Mouse (Mus musculus) mesoderm, embryonic 11.5 days (tissue): ENCODE results near the gene Rmnd5b.
"Not testable (repeated sequence)": the region's sequence is repeated elsewhere in the genome, so short reads cannot be mapped to it uniquely, and the experiment has no call there.

ENCODE experiments used
- DNase-seq: peaks from one replicate; pipeline ENCODE4 v3.0.0-alpha.2; 2012; ENCODE audit warnings: low read depth, low spot score

Gene Rmnd5b

DNA sequence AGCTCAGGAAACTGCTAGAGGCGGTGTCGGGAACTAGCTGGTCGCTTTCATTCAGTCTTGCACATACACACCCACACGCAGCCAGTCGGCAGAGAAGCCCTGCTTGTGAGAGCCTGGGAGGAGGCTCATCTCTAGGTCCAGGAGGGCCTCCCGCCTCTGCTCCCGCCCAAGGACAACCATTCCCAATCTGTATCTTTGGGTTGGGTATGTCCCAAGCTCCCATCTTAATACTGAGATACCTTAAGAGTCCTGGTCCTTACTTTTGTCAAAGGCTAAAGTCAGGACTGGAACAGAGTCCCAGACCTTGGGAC is 14.1 kb upstream of the Rmnd5b start:
- DNase-seq, result no peak

DNA sequence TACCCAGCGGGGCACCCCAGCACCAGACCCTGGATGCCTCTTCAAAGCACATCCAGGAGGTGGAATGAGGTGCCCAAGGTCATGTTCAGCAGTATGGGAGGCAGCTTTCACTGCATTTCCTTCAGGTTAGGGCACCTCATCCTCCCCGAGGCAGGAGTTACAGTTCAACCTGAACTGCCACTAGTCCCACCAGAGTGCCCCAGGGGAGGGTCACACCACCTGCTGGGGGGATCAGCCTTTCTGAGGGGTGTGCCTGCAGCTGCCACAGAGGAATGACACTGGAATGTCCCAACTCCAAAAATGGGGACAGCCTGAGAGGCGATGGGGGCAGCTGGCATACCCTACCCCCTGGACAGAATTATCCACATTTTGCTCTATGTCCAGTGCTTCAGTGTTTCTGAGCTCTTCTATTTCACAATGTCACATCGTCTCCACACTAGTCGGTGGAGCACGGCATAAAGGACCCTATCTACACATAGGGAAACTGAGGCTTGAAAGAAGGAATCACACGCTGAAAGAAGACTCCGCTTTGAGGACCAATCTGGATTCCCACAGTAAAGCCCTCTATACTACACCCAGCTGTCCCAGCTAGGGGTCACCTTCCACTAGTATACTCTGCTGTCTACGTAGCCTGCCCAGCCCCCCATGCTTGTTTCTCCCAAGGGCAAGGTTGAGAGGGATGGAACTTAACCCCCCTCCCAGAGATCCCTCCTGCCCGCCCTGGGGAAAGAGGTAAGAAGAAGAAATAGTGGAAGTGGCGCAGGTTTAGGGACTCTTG is 13.6 kb upstream of the Rmnd5b start:
- no peak for DNase-seq

DNA sequence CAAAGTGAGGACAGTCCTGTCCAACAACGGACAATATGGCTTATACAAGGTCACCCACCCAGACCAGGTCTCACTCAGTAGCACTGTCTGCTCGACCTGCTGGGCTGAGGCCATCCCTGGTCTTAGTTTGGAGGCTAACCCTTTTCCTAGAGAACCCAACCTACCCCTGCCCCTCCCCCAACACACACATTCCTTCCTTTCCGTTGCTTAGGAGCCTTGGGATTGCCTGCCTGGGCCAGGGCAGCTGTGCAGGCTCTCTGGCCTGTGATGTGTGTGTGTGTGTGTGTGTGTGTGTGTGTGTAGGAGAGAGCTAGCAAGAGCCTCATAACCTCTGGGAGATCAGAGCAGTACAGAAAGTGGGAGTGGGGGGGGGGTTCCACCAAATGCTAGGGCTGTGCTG is 12.9 kb upstream of the Rmnd5b start:
- peak; percentile 75 for DNase-seq

DNA sequence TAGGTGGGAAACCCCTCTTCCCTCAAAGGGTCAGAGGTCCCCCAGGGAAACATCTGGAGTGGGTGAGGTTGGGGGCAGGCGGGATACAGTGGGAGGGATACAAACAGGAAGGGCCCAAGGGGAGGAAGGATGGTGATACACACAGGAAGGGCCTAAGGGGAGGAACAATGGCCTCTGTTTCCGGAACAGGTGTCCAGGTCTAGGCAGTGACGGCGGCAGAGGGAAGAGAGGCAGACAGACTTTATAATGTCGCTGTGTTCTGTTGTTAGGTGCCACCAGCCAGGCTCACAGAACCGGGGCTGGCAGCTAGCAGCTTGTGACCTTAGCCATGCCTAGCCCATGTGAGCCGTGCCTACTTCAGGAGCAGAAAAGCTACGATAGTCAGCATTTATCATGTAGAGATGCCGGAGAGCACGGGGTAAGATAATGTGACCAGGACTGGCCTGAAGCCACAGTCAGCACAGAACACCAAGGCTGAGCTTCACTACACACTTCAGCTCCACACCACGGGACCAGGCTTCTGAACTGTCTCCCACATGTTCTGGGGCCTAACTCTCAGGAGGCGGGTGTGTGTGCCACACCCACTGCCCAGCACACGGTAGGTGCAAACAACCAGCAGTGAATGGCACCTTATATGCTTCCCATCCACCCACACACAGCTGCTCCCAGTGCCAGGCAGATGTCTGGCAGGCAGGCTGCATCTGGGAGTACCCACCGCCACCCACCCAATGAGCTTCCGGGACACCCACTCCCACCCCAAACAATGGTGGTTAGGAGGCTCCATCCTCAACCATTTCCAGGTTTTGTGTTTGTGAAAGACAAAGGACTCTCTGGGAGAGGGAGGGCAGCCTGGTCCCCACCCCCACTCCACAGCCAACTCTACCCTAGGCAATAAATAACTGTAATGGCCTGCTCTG is 11.3 kb upstream of the Rmnd5b start:
- DNase-seq, result no peak

DNA sequence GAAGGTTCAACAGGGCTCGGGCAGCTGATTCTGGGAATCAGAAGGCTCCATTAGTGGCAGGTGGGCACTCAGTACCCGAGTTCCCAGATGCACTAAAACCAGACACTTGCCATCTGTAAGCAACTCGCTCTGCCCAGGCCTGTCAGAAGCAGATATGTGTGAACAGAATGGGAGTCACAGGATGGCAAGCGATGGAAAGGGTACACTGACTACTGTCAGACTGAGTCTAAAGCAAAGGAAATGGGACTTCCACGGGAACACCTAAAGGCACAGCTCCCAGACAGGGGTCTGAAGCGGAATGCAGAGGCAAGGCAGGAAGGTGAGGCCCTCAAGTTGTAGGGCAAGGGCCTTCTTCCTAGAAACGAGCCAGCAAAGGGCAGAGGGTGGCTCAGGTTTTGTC is 10.5 kb upstream of the Rmnd5b start:
- DNase-seq, result no peak

DNA sequence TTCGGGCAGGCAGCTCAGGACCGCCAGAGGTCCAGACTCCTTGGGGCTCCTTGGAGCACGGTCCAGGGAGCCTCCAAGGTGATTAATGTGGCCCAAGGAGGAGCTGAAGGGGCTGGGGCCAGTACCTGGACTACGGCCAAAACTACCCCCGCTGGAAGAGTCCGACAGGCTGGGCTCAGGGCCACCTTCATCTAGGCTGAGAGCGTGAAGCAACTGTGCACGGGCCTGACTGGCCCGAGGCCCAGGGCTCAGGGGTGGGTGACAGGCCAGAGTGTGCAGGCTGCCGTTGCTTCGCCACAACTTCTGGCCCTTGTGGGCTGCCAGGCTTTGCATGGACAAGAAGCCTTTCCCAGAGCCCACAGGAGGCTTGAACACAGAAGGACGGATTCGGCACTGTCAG is 9.6 kb upstream of the Rmnd5b start:
- no peak for DNase-seq

DNA sequence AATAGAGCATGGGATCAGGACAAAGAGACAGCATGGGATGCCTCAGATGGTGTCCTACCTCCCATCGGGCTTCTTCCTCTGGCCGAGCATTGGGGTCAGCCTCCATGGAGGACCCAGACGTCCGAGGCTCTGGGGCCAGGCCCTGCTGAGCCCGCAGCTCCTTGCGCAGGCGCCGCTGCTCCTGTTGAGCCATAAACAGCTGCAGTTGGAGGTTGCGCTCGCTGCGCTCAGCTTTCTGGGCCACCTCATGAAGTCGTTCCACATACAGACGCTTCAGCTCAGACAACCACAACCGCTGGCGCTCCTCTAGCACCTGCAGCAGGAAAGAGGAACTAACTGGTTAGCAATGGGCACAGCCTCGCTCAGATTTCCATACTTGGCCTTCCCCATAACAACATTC is 8.5 kb upstream of the Rmnd5b start:
- DNase-seq, result no peak

DNA sequence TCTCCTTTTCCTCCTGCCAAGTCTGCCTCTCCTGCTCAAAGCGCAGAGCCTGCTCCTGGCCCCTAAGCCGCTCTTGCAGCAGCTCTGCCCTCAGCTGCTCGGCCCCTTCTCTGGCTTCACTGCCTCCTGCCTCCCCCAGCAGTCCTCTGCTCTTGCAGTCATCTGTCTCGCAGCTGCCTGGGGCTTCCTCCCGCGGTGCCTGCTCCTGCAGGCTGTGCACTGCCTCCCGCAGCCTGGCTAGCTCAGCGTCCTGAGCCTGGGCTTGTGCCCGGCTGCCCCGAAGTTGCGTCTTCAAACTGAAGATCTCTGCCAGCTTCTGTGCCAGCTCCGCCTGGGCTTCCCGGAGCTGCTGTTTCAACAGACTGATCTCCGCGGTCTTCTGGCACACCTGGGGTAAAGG is 8.1 kb upstream of the Rmnd5b start:
- no peak for DNase-seq

DNA sequence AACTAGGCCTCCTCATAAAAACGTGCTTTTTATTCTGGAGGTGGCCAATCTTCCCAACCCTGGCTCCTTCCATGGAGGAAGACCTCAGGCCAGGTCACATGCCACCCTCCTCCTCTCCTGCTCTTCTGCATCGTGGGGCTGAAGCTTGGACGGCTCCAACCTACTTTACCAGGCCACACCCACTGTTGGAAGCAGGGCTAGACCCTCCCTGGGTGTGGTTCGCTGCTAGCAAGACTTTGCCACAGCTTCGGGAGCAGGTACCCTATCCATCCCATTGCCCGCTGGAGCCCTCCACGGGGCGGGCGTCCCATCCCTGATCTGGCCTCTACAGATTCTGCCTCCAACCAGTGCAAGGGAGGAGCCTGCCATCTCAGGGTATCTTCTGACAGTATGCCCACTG is 7.5 kb upstream of the Rmnd5b start:
- no peak for DNase-seq

DNA sequence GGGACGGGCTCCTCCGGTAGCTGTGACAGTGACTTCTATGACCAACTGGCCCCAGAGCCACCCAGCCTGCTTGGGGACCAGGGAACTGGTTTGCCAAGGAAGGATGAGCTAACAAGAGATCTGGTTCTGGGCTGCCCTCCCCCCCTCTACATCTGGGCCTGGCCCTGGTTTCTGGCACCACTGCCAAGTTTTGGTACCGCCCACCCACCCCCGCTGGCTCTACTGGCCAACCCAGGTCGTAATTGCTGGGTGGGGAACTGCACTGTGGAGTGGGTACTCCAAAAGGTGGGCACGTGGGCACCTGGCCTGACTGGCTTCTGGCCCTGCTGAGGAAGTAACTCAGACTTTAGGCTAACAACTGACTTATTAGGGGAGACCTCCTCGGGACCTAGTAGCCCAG is 5.1 kb upstream of the Rmnd5b start:
- DNase-seq, result no peak

DNA sequence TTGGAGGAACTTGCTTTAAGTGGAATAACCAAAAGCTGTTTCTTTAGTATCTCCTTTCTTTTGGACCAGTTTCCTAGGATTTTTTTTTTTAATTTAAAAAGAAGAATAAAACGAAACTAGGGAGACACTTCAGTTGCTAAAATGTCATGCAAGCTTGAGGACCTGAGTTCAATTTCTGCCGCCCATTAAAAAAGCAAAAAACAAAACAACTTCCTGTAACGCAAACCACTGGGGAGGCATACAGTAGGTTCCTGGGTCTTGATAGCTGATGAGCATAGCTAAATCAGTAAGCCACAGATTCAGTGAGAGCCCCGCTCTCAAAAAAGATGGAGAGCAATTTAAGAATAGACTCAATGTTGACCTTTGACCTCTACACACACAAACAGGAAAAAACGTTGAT is 2.8 kb upstream of the Rmnd5b start:
- DNase-seq, result no peak

DNA sequence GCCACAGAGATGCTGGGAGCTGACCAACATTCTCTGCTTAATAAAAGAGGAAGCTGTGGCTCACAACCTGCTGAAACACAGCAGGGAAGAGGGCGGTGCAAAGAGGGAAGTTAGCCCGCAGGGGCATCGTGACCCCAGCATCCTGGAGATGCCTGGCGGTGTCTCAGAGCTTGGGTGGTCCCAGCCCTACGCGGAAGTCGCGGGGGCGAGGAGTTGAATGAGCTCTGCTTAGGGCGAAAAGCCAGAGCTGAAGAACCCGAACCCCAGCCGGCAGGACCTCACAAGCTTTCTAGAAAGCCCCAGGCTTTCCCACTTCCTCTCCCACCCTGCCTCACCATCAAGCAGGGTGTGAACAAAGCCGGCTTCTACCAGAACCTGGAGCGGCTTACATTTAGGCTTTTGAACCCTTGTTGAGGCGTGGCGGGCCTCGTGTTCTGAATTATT is 2.3 kb upstream of the Rmnd5b start:
- peak; percentile 82 for DNase-seq

DNA sequence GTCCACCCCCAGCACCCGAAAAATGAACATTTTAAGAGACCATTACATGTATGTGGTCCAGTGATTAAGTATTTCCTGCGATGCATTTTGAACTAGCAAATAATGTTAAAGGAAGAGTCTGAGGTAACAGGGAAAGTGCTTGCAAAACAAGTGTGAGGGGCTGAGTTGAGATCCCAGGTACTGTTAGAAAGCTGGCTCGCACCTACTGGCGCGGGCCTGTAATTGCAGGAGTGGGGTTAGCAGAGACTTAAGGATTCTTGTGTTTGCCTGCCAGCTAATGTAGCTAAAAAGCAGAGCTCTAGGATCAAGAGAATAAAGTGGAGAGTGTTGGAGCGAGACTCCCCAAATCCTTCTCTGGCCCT is 608 bp upstream of the Rmnd5b start:
- peak; percentile 79 for DNase-seq

DNA sequence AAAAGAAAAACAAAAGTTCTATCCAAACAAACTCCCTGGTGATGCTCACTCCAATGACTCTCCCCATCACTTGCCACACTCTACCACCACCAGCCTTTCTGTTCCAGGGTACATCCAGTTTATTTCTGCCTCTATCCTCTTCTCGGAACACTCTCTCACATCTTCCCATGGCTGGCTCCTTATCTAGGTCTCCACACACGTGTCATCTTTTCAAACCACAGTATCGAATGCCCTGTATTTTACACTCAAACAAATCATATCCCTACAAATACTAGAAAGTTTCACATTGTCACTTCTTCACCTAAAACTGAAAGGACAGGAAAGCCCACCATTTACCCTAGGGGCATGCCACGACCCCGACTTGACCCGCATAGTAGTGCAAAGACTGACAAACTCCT is 570 bp downstream of the Rmnd5b start:
- DNase-seq, result no peak

DNA sequence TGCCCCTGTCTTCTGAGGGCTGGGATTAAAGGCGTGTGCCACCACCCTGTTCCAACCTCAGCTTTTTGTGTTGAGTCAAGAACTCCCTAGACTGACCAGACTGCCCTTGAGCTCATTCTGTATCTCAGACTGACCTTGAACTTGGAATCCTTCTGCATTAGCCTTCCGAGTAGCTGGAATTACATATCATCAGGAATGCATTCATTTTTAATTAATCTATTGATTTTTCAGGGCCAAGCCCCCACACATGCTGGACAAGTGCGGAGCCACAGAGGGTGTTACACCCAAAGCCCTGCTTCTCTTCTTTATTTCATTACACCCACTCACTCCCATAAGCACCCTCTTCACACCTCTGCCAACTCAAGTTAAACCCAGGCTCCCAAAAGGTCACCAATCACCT is 2.0 kb downstream of the Rmnd5b start:
- DNase-seq, result no peak

DNA sequence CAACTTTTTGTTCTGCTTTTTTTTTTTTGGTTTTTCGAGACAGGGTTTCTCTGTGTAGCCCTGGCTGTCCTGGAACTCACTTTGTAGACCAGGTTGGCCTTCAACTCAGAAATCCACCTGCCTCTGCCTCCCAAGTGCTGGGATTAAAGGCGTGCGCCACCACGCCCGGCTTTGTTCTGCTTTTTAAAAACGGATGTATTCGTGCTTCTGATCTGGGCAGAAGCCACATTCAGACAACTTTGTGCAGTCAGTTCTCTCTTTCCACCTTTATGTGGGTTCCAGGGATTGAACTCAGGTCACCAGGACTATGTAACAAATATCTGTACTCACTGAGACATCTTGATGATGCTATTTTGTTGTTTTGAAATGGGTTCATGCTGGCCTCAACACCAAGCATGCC is 2.5 kb downstream of the Rmnd5b start:
- DNase-seq, result not testable (repeated sequence)

DNA sequence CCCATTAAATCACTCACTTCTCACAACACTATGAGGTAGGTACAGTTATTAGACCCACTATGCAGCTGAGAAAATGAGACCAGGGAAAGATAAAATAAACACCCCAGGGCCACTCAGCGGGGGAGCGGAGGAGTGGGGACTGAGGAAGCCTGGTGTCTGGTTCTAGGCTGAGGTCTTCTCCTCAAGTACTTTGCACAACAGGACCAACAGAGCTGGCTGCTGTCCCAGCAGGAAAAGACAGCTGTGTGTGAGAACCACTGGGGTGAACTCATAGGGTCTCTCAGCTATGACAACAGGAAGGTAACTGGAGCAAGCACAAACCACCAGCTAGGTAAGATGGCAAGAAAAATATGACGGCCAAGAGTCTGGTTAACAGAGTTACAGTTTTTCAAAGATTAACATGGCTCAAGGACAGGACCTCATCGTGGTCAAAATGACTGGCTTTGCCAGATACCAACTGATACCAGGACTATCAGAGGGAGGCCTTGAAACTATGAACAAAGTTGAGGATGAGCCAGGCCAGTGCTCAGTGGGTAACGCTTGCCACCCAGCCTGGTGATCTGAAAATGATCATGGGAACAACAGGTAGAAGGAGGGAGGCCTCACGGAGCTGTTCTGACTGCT is 3.5 kb downstream of the Rmnd5b start:
- DNase-seq, result no peak

DNA sequence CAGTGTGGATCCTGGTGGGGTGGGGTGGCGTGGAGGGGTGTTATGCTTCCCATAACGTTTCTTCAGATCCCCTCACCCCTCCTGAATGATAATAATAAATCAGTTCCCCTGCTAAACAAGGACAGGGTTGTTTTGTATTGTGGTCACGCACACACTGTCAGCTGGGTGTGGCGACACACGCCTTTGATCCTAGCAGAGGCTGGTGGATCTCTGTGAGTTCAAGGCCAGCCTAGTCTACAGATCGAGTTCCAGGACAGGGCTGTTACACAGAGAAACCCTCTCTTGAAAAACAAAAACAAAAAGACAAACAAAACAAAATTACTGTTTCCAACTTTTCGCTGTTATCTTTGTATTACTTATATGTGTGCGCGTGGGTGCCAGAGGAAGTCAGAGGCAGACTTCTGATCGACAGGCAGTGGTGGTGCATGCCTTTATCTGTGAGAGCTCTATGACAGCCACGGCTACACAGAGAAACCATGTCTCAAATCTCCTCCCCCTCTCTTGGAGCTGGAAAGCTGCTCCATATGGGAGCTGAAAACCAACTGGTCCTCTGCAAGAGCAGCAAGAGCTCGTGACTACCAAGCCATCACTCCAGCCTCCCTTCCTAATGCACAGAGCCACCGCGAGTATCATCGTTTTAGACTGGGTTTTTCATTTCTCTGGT is 5.9 kb downstream of the Rmnd5b start:
- DNase-seq, result no peak

DNA sequence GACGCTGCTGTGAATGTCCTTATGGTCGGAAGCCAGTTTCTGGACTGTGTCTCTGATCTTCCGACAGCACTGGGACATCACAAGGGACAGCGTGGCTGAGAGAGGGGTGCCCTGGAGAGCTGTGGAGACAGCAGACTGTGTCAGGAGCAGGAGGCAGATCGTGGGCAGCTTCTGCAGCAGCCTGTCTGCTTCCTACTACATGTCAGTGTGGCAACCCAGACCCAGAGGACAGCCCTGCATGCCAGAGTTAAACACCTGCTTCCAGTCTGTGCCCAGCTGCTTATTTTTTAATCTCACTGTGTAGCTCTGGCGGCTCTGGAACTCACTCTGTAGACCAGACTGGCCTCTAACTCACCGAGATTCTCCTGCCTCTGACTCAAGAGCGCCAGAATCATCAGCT is 7.8 kb downstream of the Rmnd5b start:
- DNase-seq, result no peak

DNA sequence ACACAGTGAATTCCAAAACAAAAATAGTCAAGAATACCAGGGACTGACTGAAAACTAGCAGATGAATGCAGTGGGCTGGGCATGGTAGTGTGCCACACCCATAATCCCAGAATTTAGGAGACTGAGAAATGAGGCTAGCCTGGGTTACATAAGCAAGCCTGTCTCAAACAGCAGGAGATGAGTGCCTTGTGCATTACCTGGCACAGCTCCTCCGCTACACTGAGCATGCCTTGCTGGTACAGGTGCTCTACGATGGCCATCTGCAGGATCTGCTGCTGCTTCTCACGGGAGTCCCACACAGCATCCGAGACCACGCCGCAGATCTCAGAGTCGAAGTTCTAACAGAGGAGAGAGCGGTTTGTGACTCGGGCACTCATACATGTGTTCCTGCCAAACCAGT is 8.3 kb downstream of the Rmnd5b start:
- no peak for DNase-seq

DNA sequence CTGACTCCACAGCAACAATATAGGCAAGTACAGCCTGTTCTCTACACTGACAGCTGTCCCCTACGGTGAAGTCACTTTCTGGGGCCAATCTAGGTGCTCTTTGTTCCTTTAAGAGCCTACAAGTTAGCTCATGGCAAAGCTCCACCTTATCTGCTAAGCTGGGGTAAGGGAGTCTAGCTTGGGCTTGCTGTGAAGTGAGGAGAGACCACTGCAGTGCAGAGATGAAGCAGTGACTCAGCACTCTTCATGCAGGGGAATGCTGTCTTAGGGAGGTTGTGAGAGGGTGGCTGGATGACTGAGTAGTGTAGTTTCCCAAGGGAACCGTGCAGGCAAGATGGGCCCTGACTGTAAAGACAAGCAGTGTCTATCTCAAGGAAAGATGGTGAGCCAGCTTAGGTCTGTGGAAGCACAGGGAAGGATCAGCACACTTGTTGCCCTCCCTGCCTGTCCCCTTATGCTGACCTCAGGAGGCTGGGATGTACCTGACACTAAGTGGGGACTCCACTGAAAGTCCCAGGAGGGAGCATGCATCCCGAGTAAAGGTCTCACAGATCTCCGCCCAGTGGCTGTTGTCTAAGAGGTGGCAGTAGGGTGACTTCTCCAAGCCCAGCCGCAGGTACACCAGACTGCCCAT is 10.4 kb downstream of the Rmnd5b start:
- no peak for DNase-seq
